Mouse (Mus musculus): ENCODE measurements around the gene Mbl2.

DNA sequence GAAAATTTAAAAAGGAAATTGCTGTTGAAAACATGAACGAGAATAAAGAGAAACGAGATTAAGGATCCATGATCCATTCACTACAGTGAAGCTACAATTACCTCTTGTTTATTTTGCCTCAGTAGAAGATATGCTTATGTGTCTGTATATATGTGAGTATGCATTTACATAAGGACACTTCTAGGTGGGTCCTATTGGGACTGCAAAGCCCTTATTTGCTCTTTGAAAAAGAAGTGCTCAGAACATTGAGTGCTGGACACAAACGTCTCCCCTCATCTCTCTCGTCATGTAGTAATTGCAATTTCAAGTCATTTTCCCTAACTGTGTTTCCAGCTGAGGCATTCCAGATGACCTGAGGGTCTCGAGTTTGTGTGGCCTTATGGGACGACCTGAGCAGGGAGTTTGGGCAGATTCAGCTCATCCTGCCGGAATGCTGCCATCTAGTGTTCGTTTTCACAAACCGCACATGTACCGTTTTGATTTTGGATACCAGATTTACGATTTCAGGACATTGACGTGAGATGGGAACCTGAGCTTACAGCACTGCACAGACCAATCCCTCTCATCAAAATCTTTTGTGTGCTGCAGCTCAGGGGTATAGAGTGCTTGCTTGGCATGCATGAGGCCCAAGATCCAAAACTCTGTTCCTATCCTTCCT is 27.5 kb upstream of the Mbl2 start:
- TF ChIP-seq CHD2 (IDR thresholded peaks at IDR 0.05; ENCODE audit: low read depth, low read length) (no peak), ZNF384 (IDR thresholded peaks at IDR 0.05; ENCODE audit: low read depth, low read length) (no peak), MAFK (IDR thresholded peaks at IDR 0.05; ENCODE audit: insufficient read depth, low read depth, low read length) (no peak)
